Mouse (Mus musculus) layer of hippocampus, postnatal 10 days (tissue): ENCODE data around the gene Hoxc11. TPM values are rescaled to one million over a fixed set of nuclear protein-coding genes. Genes with fewer than 3 reads are reported as not detected.
A peak's percentile ranks its signal among the peaks of the same experiment; 100 is the strongest.

Experiments
- DNase-seq, 2 experiments: peaks; one replicate each; pipeline ENCODE4 v3.0.0; 2021; ENCODE audit warnings: low spot score in 2 of 2
- total RNA-seq, 2 experiments: library from RNA; stranded (reverse); gene quantifications; 2 replicates each; pipeline ENCODE4 v1.2.3; 2021

The Hoxc11 gene
- total RNA-seq, 2 experiments from 2014 or later: not detected

DNA sequence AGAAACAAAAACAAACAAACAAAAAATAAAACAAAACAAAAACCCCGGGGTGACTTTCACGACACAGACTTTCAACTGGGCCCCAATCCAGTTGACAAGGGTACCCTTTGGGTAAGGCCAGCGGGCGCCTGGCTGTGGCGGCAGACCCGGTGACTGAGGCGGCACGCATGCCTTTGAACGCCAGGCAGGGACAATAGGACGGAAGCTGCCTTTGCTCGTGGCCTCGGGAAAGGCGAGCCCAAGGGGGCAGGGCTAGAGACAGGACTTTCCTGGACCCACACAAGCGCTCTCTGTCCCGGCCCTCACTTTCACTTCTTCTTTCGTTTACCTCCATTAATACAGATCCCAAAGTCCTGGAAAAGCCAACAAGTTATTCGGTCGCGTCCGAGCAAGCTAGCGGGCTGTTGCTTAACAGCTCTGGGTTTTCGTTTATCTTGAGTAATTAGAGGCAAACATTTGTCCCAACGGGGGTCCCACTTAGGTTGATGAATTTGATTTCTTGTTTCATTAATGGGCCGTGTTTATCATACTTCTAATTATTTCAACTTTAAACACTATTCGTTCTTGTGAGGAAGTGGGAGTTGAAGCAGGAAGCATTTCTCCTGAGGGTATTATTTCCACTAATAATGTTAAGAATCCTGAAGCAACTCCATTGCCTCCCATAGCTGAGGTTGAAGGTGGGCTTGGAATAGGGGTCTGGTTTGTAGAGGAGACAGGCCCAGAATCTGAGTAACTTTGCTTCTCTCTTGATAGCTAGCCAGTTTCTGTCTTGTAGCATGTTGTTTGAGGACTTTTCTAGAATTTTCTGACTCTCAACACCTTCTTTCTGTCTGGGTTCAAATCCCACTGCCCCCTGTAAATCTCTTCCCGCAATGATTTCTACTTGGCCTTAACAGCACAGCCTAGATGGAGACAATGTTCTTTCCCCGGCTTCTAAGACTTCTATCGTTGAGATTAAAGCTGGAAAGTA is 9.7 kb downstream of the Hoxc11 start:
- DNase-seq: peak in 1 of 2 experiments; percentile 23

DNA sequence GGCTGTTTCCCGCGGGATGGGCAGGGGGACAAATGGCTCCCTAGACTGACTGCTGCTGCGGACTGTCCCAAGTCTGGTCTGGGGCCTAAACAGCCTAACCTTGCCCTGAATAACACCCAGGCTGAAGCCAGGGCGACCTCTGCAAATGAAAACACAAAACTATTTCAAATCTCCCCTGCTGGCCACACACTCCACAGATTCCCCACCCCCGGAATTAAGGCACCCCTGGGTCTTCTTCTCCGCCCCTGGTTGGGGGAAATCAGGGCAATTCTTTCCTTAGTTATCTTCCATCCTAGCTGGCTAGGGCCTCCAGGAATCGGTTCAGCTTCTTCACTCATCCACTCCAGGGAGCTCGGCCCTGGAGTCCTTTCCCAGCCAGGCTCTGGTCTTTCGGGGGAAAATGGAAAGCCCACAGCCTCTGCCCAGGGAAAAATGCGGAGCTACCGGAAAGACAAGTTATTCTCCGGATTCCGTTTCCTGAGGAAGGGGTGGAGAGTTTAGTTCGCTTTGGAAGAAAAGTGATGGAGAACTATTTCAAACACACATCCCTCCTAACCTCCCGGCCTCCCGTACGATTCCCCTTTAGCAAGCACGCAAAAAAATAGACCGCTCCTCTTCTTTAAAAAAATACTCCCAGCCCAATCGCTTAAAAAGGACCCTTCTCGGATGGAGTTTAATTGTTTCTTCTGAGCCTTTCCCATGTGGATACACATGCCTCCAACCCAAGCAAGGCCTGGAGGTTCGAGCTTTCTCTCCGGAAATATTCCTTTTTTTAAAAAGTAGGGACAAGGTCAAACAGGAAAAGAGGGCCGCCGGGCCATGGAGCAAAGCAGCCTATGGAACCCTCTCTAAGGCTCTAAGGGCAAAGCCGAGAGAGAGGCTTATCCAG is 11.0 kb downstream of the Hoxc11 start:
- no peak for DNase-seq

DNA sequence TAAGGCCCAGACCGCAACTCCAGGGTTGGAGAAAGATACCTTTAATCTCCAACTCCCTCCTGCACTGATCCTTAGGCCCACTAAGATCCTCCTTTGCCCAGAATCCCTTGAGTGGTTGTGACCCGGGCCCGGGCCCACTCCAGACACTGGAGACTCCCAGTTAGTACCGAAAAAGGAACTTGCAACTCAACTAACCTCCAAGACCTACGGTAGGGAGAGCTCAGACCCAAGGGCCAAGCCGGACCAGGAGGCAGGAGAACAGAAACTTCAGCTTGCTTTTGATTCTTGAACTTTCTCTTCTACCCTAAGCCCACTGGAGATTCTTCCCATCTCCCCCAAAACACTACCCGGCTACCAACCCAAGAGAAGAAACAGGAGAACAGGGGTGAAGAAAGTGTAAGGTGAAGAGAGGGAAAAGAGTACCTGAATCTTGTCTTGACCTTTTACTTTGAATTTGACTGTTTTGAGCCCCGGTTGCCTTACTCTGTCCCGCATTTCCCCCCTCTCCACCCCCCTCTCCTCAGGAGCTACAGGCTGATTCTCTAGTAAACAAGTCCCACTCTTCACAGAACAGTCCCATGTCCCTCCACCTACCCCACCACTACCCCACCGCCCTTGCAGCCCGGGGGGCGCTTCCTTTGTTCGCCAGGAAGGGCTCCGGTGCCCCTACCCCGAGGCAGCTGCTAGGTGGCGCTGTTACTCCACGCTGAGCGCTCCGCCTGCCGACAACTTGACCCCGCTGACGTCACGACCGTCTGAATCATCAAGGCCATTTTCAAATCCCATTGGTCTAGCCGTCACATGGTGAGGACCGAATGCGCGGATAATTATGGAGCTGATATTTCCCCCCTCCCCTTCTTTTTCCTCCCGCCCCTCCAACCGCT is 11.9 kb downstream of the Hoxc11 start:
- DNase-seq: peak; percentile 55 to 57

DNA sequence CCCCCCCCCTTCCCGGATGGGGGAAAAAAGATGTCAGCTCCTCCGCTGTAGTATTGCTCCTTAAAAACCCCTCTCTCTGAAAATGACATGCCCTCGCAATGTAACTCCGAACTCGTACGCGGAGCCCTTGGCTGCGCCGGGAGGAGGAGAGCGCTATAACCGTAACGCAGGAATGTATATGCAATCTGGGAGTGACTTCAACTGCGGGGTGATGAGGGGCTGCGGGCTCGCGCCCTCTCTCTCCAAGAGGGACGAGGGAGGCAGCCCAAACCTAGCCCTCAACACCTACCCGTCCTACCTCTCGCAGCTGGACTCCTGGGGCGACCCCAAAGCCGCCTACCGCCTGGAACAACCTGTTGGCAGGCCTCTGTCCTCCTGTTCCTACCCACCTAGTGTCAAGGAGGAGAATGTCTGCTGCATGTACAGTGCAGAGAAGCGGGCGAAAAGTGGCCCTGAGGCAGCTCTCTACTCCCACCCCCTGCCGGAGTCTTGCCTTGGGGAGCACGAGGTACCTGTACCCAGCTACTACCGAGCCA is 12.6 kb downstream of the Hoxc11 start, which contains the start of gene Hoxc10:
Hoxc10 (plus strand) TSS at position 21 of the 536 bp plus-strand sequence.
- DNase-seq: no peak

DNA sequence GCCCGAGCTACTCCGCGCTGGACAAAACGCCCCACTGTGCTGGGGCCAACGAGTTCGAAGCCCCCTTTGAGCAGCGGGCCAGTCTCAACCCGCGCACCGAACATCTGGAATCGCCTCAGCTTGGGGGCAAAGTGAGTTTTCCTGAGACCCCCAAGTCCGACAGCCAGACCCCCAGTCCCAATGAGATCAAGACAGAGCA is 13.0 kb downstream of the Hoxc11 start, which contains the start of gene Hoxc5:
Hoxc5 (plus strand) TSS at position 132 of the 199 bp plus-strand sequence.
- DNase-seq: no peak

DNA sequence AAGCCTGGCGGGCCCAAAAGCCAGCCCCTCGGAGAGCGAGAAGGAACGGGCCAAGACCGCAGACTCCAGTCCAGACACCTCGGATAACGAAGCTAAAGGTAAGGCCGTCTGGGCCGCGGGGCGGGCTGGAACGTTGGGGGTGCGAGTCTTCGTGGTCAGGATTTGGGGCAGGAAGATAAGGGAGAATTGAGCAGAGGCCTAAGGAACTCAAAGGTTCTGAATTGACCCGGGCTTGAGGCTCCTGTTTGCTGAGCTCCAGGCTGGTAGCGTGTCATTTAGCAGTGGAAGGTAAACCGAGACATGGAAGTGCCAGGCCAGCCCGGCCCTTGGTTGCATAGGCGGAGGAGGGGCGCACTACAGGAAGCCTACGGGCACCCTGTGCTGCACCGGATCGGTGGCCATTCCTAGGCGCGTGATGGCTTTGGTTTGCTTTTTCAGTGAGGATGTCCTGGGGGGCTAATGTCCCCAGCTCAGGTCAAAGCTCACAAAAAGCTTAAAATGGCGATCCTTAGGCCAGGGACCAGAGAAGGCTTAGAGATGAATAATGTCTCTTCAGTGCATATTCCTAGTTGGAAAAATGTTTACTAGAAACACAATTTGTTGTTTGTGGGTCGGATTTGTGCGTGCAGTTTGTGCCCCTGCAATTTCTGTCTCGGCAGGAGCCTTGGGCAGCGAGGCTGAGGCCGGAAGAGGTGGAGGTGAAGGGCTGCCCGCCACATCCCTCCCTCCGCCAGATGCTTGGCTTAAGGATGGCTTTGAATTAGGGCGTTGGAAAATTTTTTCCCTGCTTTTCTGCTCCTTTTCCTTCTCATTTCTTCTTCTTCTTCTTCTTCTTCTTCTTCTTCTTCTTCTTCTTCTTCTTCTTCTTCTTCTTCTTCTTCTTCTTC is 13.5 kb downstream of the Hoxc11 start:
- DNase-seq: no peak

DNA sequence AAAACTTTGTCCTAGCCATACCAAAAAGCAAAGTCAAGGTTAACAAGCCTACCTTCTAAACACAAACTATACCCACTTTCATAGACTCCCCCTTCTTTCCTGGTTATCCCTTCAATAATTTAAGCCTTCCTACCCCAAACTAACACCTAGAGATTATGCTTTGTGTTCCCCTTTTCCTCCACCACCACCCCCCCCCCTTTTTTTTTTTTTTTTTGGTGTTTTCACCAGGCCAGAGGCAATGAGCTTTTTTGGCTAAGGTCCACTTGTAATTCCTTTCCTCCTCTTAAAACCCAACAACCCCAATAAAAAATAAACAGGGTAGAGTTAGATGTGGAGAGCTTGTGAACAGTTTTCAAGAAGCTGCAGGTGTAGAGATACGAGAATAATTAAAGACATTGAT is 15.1 kb downstream of the Hoxc11 start:
- DNase-seq: no peak

DNA sequence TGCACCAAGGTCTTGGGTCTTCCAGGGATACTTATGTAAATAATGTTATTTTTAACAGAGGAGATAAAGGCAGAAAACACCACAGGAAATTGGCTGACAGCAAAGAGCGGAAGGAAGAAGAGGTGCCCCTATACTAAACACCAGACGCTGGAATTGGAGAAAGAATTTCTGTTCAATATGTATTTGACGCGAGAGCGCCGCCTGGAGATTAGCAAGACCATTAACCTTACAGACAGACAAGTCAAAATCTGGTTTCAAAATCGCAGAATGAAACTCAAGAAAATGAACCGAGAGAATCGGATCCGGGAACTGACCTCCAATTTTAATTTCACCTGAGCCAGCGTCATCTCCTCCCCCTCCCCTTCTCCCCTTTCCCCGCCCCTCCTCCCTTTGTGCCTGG is 16.5 kb downstream of the Hoxc11 start:
- no peak for DNase-seq

DNA sequence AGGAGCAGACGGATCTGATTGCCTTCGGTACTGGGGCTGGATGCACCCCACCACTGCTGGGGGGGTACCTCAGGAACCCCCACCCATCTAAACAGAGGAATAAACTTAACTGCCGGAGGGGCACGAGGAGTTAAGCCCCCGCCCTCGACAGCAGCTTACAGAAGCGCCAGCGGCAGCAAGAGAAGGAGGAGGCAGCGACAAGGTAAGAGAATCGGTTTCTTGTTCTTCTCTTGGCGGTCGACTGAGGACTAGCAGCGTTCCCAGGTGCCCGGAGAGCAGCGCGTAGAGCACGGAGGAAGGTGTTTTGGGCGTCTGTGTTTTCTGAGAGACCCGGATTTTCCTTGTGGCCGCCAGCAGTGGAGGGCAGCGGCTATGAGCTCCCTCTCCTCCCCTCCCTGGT is 18.0 kb downstream of the Hoxc11 start:
- no peak for DNase-seq

DNA sequence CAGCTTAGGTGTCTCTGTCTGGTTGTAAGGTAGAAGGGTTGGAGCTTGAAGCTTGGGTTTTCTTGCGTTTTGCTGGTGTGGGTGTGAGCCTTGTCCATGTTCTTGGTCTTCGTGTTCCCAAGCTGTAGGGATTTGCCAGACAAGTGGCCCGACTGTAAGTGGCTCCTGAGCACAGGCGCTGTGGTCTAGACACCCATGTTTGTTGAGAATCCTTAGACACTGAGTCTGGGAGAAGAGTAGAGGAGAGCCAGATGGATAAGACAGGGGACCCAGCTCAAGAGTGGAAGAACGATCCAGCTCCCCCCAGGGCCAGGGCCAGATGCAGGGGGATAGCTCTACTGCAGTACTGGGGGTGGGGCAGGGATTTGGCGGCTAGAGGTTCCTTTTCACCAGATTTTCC is 18.5 kb downstream of the Hoxc11 start:
- no peak for DNase-seq

DNA sequence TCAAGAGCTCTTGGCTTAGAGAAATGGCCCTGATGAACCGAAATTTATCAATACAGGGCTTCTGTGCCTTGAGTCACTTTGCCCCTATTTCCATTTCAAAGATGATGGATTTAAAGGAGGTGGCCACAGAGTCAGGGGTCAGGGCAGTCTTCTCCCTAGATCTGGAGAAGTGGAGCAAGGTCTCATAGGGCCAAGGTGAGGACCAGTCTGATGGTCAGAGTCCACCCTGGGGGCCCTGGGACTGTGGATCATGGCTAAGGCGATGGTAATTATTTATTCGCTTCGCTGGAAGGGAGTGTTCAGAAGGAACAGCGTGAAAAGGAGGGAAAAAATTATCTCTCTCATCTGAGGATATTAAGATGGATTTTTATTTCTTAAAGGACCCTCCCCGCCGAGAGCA is 20.8 kb downstream of the Hoxc11 start:
- DNase-seq: no peak

DNA sequence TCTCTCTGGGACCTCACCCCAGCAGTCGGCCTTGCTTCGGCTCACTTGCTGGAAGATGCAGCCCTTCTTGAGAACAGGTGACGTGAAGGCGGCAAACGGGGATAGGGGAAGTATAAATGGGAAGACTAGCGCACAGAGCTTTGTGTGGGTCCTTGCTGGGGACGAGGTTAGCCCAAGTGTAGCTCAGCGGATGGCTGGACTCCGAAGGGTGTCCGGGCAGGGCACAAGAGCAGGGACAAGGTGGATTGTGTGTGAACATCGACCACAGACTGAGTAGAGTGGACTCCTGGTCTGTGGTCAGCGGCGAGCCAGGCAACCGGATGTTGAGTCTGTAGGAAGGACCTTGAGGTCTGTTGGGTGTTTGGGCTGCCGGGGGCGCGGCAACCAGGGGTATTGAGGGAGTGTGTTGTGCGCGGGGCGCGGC is 21.5 kb downstream of the Hoxc11 start:
- DNase-seq: no peak

DNA sequence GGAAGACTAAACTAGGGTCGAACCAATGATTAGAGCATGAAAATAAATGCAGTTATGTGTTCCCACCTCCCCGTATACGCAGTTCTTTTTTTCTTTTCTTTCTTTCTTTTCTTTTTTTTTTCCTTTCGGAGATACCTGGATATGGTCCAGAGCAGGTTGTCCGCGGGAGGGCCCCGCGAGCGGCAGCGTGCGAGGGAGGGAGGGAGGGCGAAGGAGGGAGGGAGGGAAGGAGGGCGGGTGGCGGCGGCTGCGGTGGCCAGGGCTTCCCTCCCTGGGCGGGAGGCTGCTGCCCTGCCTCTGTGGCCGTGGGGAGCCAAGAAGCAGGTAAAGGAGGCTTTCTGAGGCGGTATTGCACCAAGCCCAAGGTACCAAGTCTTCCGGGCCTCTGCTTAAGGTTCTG is 21.9 kb downstream of the Hoxc11 start, which contains the start of gene Hoxc9:
Hoxc9 (plus strand) TSS at position 269 of the 400 bp plus-strand sequence.
- no peak for DNase-seq

DNA sequence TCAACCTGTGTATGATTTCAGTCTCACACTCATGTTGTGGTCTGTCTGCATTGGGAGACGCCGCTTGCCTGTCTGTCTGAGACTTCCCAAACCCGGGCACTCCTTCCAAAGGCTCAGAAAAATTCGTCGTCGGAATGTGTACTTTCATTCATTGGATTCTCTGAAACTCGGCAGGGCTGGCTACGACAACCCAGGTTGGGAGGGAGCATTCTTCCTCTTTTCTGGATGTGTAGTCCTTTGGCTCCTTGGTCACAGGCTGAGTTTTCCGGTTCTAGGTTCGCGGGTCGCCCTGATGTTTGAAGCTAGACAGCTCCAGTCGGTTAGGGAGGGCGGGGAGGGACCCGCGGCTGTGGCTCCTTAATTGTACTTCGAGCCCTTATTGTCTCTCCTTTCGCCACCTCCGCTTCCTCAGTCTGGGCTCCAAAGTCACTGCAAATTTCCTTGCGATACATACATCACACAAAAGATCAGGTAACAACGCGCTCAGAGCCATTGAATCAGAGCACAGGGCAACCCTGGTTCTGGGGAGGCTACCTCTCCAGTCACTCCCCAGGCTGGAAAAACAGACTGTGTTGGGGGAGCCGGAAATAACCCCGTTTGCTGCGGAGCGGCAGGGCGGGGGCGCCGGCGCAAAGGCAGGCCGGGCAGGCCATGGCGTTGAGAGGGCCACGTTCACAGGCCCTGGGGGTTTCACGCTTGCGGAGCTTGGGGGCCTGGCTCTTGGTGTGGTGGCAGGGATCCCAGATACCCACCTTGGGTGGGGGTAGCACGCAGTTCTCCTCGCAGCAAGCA is 22.6 kb downstream of the Hoxc11 start:
- DNase-seq: no peak

DNA sequence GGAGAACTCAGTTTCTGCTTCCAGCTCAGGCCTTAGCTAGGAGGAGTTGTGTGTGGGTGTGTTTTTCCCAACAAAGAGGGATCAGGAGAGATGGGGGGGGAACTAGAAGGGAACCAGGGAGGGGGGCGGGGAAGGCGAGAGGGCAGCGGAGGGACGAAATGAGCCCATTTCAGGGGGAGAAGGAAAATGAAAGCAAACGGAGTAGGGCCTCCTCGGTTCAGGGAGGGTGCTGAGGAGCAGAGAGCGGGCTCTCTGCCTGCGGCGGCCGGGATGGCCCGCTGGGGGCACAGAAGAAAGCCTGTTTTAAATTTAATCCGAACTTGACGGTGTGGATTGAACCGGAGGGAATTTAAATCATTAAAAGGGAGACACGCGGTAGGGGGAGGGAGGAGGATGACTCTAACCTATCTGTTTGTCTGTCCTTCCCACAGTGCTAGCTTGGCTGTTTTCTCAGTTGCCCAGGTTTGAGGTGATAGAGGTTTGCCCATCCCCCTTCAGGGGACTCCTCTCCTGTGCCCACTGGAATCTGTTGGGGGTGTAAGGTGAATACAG is 23.3 kb downstream of the Hoxc11 start:
- no peak for DNase-seq

DNA sequence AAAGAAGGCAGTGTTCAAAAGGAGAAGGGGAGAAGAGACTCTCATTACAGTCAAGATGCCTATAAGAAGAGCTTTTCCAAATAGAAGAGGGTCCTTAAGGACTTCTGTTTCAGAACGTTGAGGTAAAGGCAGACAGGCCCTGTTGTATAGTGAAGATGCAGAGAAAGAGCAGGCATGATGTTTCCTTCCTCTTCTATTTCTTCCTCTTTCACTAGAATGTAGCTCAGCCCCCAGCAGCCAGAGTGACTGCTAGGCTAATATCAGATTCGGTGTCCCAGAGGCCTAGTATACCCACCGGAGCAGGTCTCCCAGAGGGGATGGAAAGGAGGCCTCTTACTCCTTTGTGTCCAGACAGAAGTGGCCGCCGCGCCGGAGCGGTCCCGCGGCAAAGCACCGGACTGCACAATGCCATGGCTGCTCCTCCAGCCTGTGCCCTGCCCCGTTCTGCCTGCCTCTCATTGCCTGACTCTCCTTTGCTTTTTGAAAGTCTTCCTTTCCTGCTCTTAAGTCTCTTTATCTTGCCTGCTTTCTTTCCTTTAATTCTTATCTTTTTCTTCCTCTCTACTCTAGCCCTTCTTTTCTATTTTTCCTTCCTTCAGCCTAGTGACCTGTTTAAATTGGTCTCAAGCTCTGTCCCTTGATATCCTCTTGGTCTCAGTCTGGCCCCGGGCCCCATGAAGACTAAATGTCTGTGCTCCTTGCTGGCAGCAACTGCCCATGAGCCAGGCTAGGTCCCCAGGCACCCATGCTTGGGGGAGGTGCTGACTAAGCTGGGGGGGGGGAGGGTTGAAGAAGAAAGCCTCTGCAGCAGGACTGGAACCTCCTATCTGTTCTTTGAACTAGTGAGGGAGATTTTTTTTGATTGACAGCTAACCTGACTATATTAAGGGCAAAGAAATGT is 24.6 kb downstream of the Hoxc11 start:
- DNase-seq: no peak

DNA sequence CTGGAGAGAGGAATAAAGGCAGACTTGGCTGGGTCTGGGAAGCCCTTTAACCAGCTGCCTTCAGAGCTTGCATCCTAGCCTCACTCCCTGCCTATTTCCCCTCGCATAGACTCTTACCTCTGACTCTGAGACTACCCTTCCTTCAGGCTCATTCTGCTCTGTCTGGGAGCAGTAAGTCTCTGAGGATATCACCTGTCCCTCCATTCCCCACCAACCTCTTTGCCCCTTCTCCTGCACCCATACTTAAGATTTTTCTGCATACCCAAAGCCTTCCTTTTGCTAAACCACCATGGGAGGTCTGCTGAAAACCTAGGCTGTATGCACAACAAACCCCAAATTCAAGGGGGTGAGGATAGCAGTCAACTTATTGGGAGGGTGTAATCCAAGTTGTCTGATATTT is 25.7 kb downstream of the Hoxc11 start:
- no peak for DNase-seq

DNA sequence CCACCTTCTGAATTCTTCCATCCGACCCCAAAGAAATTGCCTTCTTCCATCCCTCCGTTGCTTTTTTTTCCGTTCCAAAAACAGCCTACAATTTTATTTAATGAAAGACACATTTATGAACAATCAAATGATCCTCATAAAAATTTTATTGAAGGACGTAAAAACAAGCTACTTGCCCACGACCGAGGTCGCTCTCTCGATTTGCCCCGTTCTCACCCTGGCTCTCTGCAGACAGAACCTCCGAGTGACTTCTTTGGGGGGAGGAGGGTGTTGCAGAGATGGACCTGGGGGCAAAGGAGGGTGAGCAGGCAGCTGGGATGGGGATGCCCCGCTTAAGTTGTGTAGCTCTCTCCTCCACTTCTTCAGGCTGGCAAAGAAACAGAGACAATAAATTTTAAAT is 26.1 kb downstream of the Hoxc11 start:
- DNase-seq: no peak
